Mouse (Mus musculus) embryonic facial prominence, embryonic 14.5 days (tissue): ENCODE measurements around the gene Susd2. TPM values are rescaled to one million over a fixed set of nuclear protein-coding genes. Genes with fewer than 3 reads are reported as not detected.

Experiments
- ATAC-seq: fragments of 200-750 bp; cut with Nextera tagmentation; 2 replicates; pipeline ENCODE4 v1.8.0; 2017; ENCODE audit warnings: low read depth, moderate number of reproducible peaks, moderate TSS enrichment
- DNase-seq: peaks from one replicate; pipeline ENCODE4 v3.0.0-alpha.2; 2015; ENCODE audit warnings: low spot score
- H3K27ac ChIP-seq: fragments of 300-500 bp; sonication (generic); replicated peaks from 2 replicates; pipeline ENCODE4 v1.5.1; 2014; ENCODE audit warnings: low read depth, mild to moderate bottlenecking, low read length, moderate library complexity
- H3K27me3 ChIP-seq: fragments of 300-500 bp; sonication (generic); replicated peaks from 2 replicates; pipeline ENCODE4 v1.6.1; 2014; ENCODE audit warnings: low read length; ENCODE audit not compliant: control insufficient read depth, insufficient read depth
- H3K36me3 ChIP-seq: fragments of 300-500 bp; sonication (generic); 2 replicates; pipeline ENCODE4 v1.6.1; 2014; ENCODE audit warnings: low read length, mixed read lengths; ENCODE audit not compliant: control insufficient read depth, insufficient read depth
- H3K4me1 ChIP-seq: fragments of 300-500 bp; sonication (generic); 2 replicates; pipeline ENCODE4 v1.6.1; 2014; ENCODE audit warnings: antibody characterized with exemption, low read length; ENCODE audit not compliant: control insufficient read depth, insufficient read depth
- H3K4me2 ChIP-seq: fragments of 300-500 bp; sonication (generic); 2 replicates; pipeline ENCODE4 v1.6.1; 2014; ENCODE audit warnings: low read depth, mild to moderate bottlenecking, low read length, moderate library complexity, mixed read lengths
- H3K4me3 ChIP-seq: fragments of 300-500 bp; sonication (generic); 2 replicates; pipeline ENCODE4 v1.5.1; 2014; ENCODE audit warnings: low read depth, mild to moderate bottlenecking, low read length
- H3K9ac ChIP-seq: fragments of 300-500 bp; sonication (generic); 2 replicates; pipeline ENCODE4 v1.6.1; 2014; ENCODE audit warnings: low read depth, mild to moderate bottlenecking, low read length, moderate library complexity, mixed read lengths
- H3K9me3 ChIP-seq: fragments of 300-500 bp; sonication (generic); 2 replicates; pipeline ENCODE4 v1.6.1; 2016; ENCODE audit warnings: low read length; ENCODE audit not compliant: control insufficient read depth
- WGBS: fragments of 180-500 bp; shearing (Covaris S2); extraction: QIAGEN DNeasy Blood & Tissue Kit; methylation state at CpG from one replicate; pipeline ENCODE4 v1.1.7; 2014; 5-methylcytosine and 5-hydroxymethylcytosine counted together
- polyA plus RNA-seq: library from polyadenylated mRNA; unstranded; fragments of >200 nt; fragmentation: Nextera tagmentation; extraction: Ambion mirVana; gene quantifications from 2 replicates; pipeline ENCODE4 v1.2.1, GENCODE M21; 2014

Susd2 gene
- polyA plus RNA-seq, 1 experiment from 2014 or later: 7.4 TPM

DNA sequence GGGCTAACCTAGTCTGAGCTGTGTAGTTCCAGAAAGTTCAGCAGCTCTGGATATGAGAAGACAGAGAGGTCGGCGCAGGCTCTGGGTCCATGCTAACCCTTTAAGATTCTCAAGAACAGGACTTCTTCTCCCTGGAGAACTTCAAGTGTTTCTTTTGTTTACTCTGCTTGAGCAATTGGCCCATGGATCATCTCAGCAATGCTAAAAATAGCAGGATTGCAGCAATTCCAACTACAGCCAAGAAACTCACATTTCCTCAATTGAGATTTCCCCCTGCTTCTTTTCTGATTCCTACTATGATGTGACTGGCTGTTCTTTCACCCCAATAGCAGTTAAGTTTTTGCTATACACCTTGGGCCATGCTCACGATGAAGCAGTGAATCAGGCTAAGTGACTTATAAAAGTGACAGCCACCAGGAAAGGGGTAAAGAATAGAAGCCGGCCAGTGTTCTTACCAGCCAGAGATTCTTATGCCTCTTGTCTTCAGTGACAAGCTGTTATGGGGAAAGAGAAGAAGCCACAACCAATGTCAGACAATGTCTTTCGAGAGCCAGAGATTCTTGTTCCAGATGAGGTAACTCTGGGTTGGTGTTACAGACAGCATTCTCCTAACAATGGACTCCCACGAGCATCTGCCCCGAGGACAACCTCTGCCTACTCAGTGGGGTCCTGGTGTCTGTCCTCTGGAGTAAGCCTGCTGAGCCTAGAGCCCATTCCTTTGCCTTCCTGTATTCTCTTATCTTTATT, 33.2 kb upstream of the Susd2 start:
- DNase-seq (peak; percentile 56), ATAC-seq (no peak)
- Histone ChIP-seq H3K4me2 (no peak overlapping the region), H3K4me3 (no peak overlapping the region), H3K4me1 (no peaks in the 10 kb centered on the region), H3K36me3 (peaks cover 30% of the 10 kb centered on the region), H3K27ac (peak overlapping the region; percentile 8; the same call in 1 of the 2 replicates), H3K9ac (no peak overlapping the region), H3K27me3 (no peaks in the 10 kb centered on the region), H3K9me3 (no peaks in the 10 kb centered on the region)
- WGBS: 72% methylated on average over 7 of the region's 7 CpGs

GRCm38 (mm10) chr10:75676286-75676685, 32.5 kb upstream of the Susd2 start:
- H3K9ac ChIP-seq: no peak overlapping the region
- DNase-seq (no peak), ATAC-seq (no peak)
- H3K27ac ChIP-seq: 0 out of 2 replicates have a peak overlapping the region, but pooled peaks have one; percentile 8
- H3K4me2 ChIP-seq: no peak overlapping the region
- no peaks in the 10 kb centered on the region for H3K27me3 ChIP-seq
- WGBS: 66% methylated on average over 2 of the region's 2 CpGs
- H3K36me3 ChIP-seq: peaks cover 23% of the 10 kb centered on the region
- no peaks in the 10 kb centered on the region for H3K4me1 ChIP-seq
- no peak overlapping the region for H3K4me3 ChIP-seq
- H3K9me3 ChIP-seq: no peaks in the 10 kb centered on the region

DNA sequence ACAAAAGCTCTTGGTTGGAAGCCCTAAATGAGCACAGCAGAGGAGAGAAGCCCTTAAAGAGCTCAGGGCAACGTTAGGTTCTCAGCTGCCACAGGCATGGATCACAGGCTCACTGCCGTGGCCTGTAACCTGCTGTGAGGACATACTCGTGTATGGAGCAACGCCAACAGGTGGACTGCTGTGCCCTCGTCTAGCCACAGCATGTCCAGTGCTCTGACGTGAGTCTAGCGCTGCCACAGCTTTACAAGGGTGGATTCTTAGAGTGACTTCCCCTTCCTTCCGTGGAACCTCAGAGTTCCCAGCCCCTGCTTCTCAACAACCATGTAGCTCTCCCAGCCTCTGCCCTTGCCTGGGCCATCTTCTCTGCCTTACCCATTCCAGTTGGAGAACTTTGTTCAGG, 31.8 kb upstream of the Susd2 start:
- no peaks in the 10 kb centered on the region for H3K9me3 ChIP-seq
- no peak overlapping the region for H3K9ac ChIP-seq
- peaks cover 21% of the 10 kb centered on the region for H3K36me3 ChIP-seq
- H3K4me2 ChIP-seq: no peak overlapping the region
- H3K27me3 ChIP-seq: no peaks in the 10 kb centered on the region
- no peak for DNase-seq
- WGBS: 70% methylated on average over 8 of the region's 8 CpGs
- ATAC-seq: no peak
- H3K4me3 ChIP-seq: no peak overlapping the region
- no peak overlapping the region for H3K27ac ChIP-seq
- H3K4me1 ChIP-seq: no peaks in the 10 kb centered on the region

- ATAC-seq (no peak), DNase-seq (no peak)
- peaks cover 9% of the 10 kb centered on the region for H3K36me3 ChIP-seq
- no peak overlapping the region for H3K4me3 ChIP-seq
- no peaks in the 10 kb centered on the region for H3K9me3 ChIP-seq
- peaks cover 9% of the 10 kb centered on the region for H3K4me1 ChIP-seq
- H3K27ac ChIP-seq: no peak overlapping the region
- H3K9ac ChIP-seq: no peak overlapping the region
- 0 out of 2 replicates have a peak, but pooled peaks cover 4% of the 10 kb centered on the region for H3K27me3 ChIP-seq
- no peak overlapping the region for H3K4me2 ChIP-seq
- WGBS: 91% methylated on average over 1 of the region's 1 CpGs
These were observed 26.1 kb upstream of the Susd2 start for GRCm38 (mm10) chr10:75669936-75670335.

GRCm38 (mm10) chr10:75667911-75668270, 24.1 kb upstream of the Susd2 start:
- peak overlapping the region; percentile 81 for H3K27ac ChIP-seq
- H3K27me3 ChIP-seq: 0 out of 2 replicates have a peak, but pooled peaks cover 4% of the 10 kb centered on the region
- H3K9ac ChIP-seq: peak overlapping the region; percentile 82
- peaks cover 9% of the 10 kb centered on the region for H3K4me1 ChIP-seq
- peak overlapping the region; percentile 85 for H3K4me2 ChIP-seq
- peaks cover 9% of the 10 kb centered on the region for H3K36me3 ChIP-seq
- WGBS: 0% methylated on average over 8 of the region's 23 CpGs
- H3K4me3 ChIP-seq: peak overlapping the region; percentile 74
- DNase-seq (peak; percentile 39), ATAC-seq (peak; percentile 66)
- no peaks in the 10 kb centered on the region for H3K9me3 ChIP-seq

DNA sequence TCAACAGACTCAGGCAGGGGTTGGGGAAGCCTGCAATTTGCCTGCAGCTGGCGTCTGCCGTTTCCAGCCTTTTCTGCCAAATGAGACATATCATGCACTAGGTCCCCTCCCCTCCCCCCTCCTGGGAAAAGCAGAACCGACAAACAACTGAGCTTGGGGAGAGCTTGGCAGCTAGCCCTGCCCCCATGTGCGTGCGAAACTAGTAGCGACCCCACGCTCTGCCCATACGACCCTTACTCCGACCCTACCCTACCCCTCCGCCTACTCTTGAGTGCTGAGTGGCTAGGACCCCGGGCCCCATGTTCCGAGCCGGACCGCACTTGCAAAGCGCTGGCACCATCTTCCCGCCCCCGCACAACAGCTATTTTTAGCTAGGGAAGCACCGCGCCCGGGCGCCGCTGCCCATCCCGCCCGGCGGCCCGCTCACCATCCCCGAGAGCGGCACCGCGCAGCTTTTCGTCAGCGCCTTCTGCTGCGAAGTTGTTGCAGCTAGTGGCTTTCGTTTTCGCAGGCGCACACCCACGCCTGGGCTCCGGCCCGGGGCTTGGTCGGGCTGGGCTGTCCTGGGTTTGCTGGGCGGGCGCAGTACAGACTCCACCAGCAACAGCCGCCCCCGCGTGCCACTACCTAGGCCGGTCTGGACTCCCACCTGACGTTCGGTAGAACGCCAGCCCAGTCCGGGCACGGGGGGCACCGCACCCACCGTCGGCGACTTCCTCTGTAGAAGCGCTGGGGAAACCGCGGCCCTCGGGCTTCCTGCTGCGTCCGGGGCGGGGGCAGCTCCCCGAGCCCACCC, 23.5 kb upstream of the Susd2 start:
- H3K4me2 ChIP-seq: peak overlapping the region; percentile 85
- peaks cover 11% of the 10 kb centered on the region for H3K36me3 ChIP-seq
- H3K4me3 ChIP-seq: peak overlapping the region; percentile 74
- ATAC-seq: peak; percentile 77
- H3K9me3 ChIP-seq: no peaks in the 10 kb centered on the region
- H3K9ac ChIP-seq: peak overlapping the region; percentile 82
- peak overlapping the region; percentile 81 for H3K27ac ChIP-seq
- H3K4me1 ChIP-seq: peaks cover 9% of the 10 kb centered on the region
- peak; percentile 89 for DNase-seq
- under 1% methylated on average over 45 of the region's 63 CpGs for WGBS
- 0 out of 2 replicates have a peak, but pooled peaks cover 4% of the 10 kb centered on the region for H3K27me3 ChIP-seq

DNA sequence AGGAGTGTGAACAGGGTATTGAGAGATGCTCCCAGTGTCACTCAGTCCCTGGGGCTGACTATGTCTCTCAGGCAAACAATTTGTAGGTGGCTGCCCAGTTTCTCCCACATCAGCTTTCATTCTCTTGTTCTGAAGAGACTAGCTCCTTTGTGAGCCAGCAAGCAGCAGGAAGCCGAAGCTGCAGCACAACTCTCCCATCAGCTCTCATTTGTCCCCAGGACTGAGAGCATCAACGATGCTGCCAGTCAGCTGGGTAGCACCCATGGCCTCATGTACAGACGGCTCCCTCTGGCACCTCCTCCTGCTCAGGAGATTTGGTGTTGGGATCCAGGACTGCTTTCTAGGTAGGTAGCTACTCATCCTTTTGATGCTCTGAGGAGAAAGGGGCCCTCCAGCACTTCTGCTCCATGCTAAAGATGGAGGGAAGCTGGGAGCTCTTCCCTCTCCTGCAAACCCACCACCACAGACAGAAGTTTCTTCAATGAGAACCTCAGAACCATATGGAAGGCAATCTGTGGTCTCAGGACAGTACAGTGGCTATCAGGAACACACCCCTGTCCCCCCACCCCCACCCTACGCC, 22.7 kb upstream of the Susd2 start:
- ATAC-seq (no peak), DNase-seq (no peak)
- peak overlapping the region; percentile 82 for H3K9ac ChIP-seq
- peaks cover 9% of the 10 kb centered on the region for H3K4me1 ChIP-seq
- H3K27me3 ChIP-seq: 0 out of 2 replicates have a peak, but pooled peaks cover 4% of the 10 kb centered on the region
- H3K4me3 ChIP-seq: peak overlapping the region; percentile 74
- H3K9me3 ChIP-seq: no peaks in the 10 kb centered on the region
- 33% methylated on average over 4 of the region's 4 CpGs for WGBS
- peaks cover 19% of the 10 kb centered on the region for H3K36me3 ChIP-seq
- peak overlapping the region; percentile 85 for H3K4me2 ChIP-seq
- H3K27ac ChIP-seq: peak overlapping the region; percentile 81; the same call in 1 of the 2 replicates

DNA sequence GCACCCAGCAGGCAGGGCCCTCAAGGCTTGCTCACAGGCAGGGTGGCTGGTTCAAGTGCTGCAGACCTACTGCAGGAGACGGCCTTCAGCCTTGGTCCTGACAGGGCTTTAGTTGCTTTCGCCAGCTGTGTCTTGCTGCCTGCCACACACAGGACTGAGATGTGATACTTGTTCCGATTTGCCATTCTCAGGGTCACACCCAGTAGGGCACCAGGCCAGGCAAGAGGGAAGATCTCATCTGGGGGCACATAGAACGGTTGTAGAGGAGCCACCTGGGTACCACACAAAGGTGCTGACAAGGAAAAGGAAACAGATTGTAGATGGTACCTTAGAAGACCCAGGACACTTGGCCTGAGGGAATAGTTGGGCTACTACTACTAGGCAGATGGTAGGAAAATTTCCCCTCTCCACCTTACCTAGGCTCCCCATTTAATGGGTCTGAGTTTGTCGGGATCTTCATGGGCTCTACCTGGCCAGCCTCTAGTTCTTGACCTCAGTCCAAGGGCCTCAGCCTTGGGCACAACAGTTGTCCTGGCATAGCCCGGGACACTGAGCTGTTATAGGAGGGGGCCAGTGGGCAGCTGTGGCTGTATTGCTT, 21.0 kb upstream of the Susd2 start:
- no peak overlapping the region for H3K27ac ChIP-seq
- 0 out of 2 replicates have a peak, but pooled peaks cover 4% of the 10 kb centered on the region for H3K27me3 ChIP-seq
- no peak for DNase-seq
- no peak overlapping the region for H3K9ac ChIP-seq
- H3K4me2 ChIP-seq: no peak overlapping the region
- peaks cover 9% of the 10 kb centered on the region for H3K4me1 ChIP-seq
- WGBS: 89% methylated on average over 6 of the region's 6 CpGs
- H3K36me3 ChIP-seq: peaks cover 21% of the 10 kb centered on the region; the same call in 1 of the 2 replicates
- no peak overlapping the region for H3K4me3 ChIP-seq
- no peaks in the 10 kb centered on the region for H3K9me3 ChIP-seq
- no peak for ATAC-seq
